Mouse (Mus musculus) layer of hippocampus, adult 8-10 months (tissue): ENCODE measurements at regions not wholly inside any gene's neighbourhood (a gene's known extent, or its start where the extent isn't known, plus 50 kb on each side); places are given as distances from the start of the nearest gene placed in this dataset.

Source experiments
- DNase-seq, 2 experiments: peaks; one replicate each; pipeline ENCODE4 v3.0.0; 2022; ENCODE audit warnings: low spot score in 2 of 2

DNA sequence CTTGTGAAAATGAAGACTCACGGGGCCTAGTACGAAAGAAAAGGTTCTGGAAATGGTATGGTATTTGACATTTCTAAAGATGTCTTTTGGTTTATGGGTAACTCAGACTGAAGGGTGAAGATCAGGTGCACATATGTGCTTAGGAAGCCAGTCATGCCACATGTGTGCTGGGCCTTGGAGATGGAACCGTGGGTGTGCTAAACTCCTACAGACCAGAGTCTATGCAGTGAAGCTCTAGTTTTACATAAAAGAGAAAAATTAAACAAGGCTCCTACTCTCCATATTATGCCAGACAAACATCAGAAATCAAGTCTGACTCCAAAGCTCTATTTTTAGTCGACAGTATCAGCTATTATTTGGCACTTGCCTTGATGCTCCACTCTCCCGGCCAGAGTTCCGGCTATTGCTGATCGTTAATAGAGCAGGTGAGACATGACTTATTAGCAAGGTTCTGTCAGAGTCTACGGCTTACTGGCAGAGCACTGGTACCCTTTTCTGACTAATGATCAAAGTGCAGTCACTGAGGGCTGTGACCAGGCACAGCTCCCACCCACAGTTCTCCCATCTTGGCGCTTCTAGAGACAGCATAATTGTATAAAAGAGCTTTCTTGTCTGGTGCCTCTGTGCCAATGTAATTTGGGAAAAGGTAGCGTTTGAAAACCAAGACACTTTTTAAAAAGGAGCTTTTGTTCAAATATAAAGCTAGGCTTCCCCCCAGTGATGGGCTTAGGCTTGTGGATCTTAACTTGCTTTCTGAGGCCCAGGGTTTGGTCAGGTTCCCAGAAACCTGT is 119.2 kb upstream of the Ccdc122 start:
- DNase-seq: peak in 1 of 2 experiments; percentile 21

DNA sequence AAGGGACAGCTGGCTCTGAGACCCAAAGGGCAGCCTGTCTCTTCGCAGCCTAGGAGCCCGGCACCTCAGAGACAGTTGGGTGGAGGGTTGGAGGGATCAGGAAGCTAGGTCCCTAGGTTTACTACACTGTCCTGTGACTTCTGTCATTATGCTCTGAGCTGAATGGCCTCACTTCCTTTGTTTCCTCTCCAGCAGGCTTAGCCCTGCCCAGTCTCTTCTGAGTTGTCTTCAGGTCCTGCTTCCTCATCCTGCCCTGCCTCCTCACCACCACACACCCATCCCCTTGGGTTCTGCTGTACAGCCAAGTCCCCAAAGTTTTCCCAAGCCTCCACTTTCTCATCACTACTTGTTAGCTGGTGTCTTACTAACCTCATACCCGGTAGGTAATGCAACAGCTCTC is 122.7 kb upstream of the Ccdc122 start:
- no peak for DNase-seq

DNA sequence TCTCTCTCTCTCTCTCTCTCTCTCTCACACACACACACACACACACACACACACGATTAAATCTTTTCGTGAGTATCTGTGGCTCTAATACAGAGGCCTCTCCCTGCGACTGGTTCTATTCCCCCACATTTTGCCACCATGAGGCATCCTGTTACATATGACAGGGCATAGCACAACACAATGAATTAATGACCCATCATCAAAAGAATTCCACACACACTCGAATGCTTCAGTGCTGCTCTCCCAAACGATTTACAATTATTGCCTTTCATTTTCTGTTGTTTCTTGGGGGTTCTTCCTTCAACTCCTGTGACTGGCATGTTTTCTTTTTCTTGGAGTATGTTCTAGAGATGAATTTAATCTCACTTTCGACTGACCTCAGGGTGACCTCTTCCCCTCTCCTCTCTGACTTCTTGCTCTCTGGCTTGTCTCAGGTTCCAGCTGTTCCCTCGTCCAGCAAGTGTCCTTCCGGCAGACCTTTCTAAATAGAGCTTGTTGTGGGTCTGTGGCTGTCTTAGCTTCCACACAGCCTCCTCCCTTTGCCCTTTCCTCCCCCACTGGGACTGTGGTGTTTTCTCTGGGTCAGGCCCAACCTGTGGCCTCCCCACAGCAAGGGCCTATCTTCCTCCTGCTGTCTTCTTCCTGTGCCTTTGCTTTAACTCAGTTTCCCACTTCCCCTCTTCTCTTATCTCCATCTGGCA is 124.1 kb upstream of the Ccdc122 start:
- DNase-seq: no peak

DNA sequence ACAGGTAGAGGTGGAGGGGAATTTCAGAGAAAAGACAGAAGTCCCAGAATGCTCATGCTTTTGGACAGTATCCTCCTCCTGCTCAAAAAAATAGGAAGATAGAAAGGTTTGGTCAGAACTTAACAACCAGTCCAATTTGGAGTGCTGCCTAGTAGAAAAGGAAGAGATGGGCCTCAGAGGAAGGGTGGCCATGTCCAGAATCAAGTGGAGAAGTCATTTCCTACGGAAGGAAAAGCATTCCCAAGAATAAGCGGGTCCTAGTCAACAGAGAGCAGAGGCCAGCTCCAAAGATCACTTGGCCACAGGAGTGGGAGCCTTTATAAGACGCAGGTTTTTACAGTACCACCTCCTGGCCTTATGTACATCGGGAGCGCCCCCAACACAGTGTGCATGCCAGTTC is 125.3 kb upstream of the Ccdc122 start:
- no peak for DNase-seq

DNA sequence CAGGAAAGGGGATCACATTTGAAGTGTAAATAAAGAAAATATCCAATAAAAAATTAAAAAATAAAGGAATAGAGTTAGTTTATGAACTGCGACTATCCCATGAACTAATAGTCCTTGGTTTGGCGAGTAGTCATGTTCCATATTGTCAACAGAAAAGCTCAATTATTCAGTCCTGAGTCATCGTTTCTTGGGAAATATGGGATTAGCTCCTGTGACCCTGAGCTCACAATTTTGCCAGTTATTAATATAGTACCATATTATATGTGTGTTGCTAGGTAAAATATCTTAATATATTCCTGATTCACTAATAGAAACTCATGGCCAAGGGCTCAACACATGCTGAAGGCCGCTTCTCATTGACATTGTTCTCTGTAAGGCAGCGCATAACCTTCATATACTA is 126.4 kb upstream of the Ccdc122 start:
- DNase-seq: no peak

DNA sequence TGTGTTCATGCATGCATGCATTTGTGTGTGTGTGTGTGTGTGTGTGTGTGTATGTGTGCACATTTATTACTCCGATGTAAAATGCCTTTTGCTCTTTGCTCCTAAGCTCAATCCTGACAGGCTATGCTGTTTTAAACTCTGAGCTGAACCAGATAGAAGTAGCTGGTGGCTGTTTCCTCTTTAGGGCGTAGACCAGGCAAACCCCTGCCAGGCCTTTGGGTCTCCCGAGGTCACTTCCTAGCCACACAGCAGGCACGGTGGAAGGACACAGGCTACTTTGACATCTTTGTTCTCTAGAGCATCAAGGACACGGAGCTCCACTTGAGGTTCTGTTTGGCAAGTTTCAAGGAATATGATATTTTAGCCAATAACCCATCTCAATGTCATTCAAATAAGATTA is 128.6 kb upstream of the Ccdc122 start:
- DNase-seq: no peak

DNA sequence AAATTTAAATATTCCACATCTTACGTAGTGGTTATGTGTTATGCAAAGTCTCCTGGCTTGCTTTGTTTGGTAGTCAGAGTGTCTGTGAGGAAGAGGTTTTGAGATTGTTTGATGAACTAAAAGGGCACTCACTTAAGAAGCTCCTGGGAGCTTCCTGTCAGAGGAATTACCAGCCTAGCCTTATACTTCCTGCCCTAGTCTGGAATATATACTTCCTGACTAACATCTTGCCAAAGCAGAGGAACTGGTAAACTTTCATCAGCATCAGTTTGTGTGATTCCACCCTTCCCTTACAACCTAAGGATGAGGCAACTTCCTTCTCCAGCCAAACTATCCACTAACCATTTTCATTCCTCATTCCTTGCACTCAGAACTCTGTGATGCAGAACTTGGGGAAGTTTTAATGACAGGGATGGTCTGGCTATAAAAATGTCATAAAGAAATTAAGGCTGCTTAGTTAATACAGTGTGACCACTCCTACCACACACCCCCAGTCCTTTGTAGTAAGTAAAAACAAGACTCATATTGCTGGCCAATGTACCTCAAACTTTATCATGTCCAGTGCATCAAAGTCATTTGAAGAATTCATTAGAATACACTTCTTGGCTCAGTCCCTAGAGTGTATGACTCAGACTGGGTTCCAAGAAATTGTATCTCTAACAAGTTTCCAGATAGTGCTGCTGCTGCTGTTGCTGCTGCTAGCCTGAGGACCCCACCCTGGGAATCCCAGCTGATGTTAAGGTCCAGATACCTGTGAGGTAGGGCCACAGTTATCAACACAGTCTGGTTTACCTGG is 133.4 kb upstream of the Ccdc122 start:
- DNase-seq: no peak

DNA sequence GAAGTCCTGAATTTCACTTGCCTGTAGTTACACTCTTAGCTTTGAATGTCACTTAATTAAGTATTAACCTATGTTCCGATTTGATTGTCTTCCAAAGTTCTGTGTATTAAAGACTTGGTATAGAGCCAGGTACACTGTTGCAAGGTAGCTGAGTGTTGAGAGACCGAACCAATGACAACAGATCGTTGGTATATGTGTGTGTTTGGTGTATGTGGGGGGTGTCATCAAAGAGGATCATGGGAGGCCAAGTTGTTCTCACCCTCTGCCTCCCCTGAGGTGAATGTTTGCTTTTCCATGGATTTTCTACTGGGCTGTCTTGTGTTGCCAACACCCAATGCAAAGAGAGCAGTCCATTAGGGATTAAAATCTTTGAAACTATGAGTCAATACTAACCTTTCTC is 135.1 kb upstream of the Ccdc122 start:
- no peak for DNase-seq

DNA sequence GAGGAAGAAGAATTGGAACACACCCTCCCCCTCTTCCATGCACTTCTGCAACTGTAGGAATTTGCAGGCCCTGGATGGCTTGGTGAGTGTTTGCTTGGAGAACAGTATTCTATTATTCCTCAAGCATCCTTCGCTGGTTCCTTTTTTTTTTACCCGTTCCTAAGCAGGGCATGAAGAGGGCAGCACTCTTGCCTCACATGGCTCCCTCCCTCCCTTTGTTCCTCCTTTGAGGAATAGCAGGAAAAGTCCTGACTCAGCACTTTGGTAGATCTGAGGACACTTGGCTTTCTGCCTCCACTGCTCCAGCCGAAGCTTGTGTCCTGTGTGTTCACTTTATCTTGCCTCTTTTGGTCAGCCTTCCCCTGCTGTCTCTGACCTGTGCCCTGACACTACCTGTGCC is 137.2 kb upstream of the Ccdc122 start:
- DNase-seq: no peak

DNA sequence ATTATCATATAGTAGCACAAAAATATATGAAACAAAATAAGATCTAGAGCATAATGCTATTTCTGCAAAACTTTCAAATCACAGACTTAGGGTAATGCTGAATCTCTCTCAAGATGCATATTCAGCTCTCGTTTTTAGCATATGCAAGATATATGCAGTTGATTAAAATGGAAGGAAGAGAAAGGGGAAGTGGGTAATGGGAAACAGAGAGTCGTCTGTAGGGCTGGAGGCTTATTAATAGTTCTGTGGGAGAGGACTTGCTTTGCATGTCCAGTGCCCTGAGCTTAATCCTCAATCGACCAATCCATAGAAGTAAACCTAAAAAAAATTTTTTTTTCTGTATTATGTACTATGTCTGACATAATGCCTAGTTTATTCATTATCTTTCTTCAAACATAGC is 148.9 kb upstream of the Ccdc122 start:
- no peak for DNase-seq

DNA sequence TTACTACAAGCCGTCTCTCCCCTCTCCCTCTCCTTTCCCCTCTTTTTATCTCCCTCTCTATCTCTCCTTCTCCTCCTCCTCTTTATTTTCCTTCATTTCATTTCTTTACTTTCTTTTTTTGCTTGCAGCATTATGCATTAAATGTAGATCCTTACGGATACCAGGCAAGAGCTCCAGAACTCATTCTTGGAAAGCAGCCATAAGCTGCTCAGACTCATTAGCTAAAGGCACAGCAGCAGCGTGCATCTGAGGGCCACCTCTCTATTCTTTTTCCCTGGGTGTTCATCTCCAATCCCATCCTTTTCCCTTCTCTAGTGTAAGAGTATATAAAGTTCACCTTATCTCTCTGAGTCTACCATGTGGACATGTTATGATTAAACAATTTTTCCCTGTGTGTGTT is 149.4 kb upstream of the Ccdc122 start:
- DNase-seq: no peak

DNA sequence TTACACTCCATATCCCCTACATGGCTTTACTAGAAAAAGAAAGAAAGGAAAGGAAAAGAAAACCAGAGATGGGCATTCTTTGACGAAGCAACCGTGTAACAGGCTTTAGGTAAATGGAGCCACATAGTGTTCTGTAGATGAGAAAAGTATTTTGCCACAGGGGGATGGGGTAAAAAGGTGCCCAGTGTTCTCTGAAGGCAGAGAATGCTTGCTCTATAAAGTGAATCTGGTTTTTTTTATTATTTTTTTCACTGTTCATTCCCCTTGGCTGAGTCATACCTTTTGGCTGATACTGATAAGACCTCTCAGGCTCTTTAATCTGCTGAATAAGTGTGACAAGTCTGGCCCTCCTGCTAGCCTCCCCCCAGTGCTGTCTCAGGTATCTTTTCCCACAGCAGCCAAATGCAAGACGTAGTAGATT is 153.3 kb upstream of the Ccdc122 start:
- no peak for DNase-seq

DNA sequence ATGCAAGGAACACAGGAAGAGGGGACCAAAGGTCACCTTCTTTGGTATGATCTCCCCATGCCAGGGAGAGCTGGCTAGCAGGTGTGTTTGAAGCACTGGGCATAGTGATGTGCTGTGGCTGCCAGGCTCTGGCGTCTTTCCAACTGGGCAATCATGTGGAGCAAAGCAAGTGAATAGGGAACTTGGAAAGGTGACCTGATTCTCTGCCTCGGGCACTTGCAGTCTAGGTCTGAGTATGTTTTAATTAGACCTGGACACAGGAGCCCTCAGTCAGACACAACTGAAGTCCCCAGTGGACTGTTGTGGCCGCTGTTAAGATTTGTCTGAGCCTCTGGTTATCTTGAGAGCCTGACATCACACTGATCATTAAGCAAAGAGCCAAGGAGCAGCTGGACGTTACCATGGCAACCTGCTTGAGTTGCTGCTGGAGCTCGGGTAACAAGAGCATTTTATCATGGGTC is 153.8 kb upstream of the Ccdc122 start:
- peak in 1 of 2 experiments; percentile 13 for DNase-seq

DNA sequence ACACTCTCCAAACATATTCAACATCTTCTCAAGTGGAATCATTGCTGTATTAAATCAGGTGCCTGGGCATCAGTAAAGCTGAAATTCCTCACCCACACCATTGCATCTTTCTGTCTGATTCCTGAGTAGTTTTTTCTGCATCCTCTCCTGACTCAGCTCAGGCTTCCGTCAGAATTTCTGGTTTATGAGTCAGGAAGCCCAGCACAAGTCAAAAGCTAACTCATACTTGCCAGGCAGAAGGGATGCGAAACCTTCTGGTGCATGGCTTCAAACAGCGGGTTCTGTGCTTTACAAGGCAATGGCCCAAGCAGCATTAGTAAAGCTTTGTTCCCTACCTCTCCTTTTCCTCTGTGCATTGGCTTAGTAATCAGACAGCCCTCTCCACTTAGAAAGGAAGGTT is 155.7 kb upstream of the Ccdc122 start:
- DNase-seq: peak; percentile 36 to 41

DNA sequence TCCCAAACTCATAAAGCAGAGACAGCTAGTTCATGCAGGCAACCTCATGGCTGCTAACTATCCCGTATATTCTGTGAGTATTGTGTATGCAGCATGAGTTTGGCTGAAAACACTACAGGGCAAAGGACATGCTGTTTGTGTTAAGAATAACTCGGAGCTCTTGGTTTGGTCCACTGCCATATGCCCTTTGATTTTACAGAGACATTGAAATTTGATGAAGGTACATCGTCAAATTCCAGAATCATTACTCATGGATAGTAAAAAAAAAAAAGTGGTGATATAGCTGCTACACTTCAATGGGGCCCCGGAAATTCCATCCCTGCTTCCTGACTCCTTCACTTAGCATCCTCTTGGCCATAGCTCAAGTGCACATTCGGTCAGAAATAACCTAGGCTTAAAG is 159.3 kb upstream of the Ccdc122 start:
- DNase-seq: no peak

DNA sequence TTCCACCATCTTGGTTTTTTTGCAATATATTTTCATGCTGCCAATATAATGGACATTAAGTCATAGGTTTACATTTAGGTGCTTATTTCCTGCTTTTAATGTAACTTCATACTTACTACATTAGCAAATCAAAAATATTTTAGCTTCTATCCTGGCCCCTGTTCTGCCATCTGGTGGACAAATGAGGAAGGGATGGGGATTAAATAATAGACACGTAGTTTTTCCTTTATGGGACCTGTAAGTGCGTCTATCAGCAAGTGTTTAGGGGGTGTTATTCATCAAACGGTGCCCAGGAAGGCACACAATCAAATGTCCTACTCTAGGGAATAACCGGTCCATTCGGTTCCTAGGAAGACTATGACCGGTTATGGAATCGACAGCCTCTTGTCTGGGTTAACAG is 160.6 kb upstream of the Ccdc122 start:
- DNase-seq: peak; percentile 21 to 63

DNA sequence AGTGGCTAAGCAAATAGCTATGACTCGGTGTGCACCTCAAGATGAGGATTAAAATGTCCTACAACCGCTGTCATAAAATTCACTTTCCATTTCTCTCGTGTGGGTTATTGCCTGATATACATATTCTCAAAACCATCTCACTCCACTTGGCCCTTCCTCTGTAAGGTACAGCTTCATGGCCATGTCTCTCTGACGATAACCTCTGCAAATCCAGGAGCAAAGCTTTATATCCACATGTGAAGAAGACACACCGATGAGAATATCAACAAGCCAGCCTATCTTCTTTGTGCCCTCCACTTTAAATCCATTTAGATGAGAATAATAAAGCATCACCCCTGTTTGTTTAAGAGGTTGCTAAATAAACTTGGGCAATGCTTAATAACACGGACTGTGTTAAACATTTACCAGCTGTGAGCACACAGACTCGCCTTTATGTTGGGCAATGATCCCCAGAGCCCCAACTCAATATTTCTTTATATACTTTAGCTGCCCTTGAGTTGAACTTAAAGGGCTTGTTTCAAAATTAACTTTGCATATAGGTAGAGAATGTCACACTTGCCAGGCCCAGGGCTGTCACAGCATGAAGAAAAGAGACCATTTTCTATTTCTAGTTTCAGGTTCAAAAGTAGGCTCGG is 161.2 kb upstream of the Ccdc122 start:
- no peak for DNase-seq

DNA sequence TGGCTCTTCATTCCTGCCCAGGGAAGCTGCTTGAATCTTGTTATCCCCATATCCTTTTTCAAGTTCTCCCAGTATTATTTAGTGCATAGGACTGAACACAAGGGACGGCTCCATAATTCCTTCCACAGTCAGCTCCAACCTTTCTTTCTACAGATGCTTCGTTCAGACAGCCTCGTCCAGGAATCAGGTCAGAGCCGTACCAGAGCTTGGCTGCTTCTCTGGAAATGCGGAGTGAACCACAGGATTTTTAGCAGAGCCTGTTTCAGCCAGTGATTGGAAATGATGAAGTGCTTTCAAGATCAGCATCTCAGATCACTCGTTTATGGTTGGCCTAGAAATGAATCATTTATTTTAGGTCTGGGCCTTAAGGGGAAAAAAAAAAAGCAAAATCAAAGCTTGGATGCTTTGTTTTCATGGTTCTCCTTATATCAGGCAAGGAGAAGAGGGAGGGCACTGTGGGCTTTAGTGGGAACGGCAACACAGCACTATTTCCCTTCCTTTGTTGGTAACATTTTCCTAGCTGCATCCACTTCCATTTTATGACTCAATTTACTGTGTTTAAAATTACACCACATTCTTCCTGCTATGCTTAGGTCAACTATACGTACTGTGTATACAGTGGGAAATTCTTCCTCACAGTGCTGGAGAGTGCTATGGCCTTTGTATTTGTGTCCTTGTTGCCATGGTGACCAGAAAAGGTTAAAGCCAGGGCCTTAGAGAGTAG is 161.9 kb upstream of the Ccdc122 start:
- DNase-seq: no peak

DNA sequence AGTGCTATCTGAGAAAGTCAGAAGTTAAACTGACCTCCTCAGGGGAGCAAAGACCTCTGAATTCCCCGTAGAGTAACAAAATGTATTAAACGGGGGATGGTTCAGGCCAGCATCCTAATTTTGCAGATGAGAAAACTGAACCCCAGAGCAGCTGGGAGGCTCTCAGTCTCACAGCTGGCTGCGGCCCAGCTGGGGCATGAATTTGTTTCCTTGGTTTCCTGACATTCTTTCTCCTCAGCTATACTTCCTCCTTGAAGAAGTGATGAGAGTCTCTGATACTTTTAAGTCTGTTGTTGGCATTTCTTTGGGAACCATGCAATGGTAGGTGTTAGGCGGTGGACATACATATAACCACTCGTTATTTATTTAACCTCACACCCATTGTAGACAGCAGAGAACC is 162.9 kb upstream of the Ccdc122 start:
- DNase-seq: no peak

DNA sequence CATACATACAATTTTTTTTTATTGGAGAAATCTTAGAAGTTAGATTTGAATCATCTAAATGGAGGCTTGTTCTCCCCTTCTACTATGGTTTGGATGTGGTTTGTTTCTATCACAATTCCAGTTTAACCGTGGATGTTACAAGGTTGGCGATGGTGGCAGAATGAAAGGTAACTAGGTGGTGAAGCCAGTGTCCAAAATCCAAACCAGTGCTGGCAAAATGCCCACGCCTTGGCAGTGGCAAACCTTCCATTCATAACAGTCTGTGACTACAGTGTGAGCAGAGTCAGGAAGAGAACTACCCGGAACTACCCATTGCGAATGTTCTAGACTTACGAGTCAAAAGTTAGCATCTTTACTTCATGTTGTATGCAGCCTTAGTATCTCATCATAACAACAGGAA is 163.6 kb upstream of the Ccdc122 start:
- DNase-seq: no peak

DNA sequence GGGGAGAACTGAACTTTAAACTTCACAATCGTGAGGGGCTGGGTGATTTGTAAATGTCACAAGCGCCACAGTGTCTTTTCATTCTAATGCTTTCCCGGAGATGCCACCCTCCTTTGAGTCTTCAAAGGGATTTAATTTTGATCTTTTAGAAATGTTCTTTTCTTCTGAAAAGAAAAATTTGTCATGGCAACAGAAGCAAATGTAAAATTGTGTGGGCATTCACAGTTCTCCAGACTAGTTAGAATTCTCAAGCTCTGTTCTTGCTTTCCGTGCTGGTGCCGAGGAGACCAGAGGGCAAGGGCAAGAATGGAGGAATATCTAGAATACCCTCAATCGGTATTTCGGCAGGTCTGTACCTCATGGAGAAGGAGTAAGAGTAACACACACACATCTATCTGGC is 164.1 kb upstream of the Ccdc122 start:
- no peak for DNase-seq
